Mouse (Mus musculus): ENCODE data around the gene Defa26. TPM values are rescaled to one million over a fixed set of nuclear protein-coding genes. Genes with fewer than 3 reads are reported as not detected.
"Not testable (repeated sequence)": the region's sequence is repeated elsewhere in the genome, so short reads cannot be mapped to it uniquely, and the experiment has no call there.

Gene Defa26
- polyA plus RNA-seq (2012; rRNA removed) = 5.5 and 27.3 TPM in 2 replicates

DNA sequence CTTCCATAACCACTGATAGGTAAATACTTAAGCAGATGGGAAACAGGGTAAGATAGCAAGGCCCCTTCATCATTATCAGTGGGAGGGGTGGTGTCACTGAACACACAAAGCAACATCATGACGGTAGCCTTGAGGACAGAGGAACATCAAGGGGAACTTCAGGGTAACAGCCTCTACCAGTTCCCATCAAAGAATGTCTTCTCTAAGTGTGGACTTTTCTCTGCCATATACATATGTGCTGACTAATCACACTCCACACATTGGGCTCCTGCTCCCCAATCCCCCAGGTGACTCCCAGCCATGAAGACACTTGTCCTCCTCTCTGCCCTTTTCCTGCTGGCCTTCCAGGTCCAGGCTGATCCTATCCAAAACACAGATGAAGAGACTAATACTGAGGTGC, at the start of gene Defa26:
Gene Defa26 (plus strand): TSS at position 301 of the 400 bp plus-strand sequence.
- H3K4me1 ChIP-seq (ENCODE audit: control insufficient read depth, insufficient read depth, insufficient read length, low read length); H3K4me3 ChIP-seq (ENCODE audit: low read depth, low read length); H3K27me3 ChIP-seq (ENCODE audit: control insufficient read depth, insufficient read depth, low read length); H3K27ac ChIP-seq (ENCODE audit: insufficient read depth, low read depth, low read length); H3K36me3 ChIP-seq (ENCODE audit: control insufficient read depth, insufficient read depth, low read length): not testable (repeated sequence)
- WGBS = 70% methylated on average over 1 of the region's 1 CpGs

DNA sequence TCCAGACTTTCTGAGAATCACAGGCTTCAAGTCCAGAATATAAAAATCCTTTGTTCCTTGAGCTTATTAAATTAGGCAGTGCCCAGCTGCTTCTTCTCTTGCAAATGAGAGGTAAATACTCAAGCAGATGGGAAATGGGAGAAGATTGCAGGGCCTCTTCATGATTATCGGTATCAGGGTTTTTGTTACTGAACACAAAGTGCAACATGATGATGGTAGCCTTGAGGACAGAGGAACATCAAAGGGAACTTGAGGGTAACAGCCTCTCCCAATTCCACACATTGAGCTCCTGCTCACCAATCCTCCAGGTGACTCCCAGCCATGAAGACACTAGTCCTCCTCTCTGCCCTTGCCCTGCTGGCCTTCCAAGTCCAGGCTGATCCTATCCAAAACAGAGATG, 35.3 kb upstream of the Defa26 start, which contains the start of gene Defa28:
Gene Defa28 (plus strand): TSS at position 301 of the 400 bp plus-strand sequence.
- not testable (repeated sequence) for H3K36me3 ChIP-seq (ENCODE audit: control insufficient read depth, insufficient read depth, low read length); H3K4me1 ChIP-seq (ENCODE audit: control insufficient read depth, insufficient read depth, insufficient read length, low read length); H3K4me3 ChIP-seq (ENCODE audit: low read depth, low read length); H3K27ac ChIP-seq (ENCODE audit: insufficient read depth, low read depth, low read length); H3K27me3 ChIP-seq (ENCODE audit: control insufficient read depth, insufficient read depth, low read length)
- WGBS = no CpG with 5 or more reads among the region's 1 CpGs

DNA sequence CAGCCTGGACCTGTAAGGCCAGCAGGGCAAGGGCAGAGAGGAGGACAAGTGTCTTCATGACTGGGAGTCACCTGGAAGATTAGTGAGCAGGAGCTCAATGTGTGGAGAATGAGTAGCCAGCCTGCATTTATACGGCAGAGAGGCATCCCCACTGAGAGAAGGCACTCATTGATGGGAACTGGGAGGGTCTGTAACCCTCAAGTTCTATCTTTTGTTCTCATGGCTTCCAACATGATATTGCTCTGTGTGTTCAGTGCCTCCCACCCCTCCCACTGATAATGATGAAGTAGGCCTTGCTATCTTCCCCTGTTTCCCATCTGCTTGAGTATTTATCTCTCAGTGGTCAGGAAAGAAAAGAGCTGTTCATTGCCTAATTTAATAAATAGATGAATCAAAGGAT, 23.6 kb upstream of the Defa26 start, which contains the start of gene Gm7861:
Gene Gm7861 (minus strand): TSS at position 101 of the 400 bp plus-strand sequence.
- WGBS = no CpG with 5 or more reads among the region's 1 CpGs
- not testable (repeated sequence) for H3K27me3 ChIP-seq (ENCODE audit: control insufficient read depth, insufficient read depth, low read length); H3K36me3 ChIP-seq (ENCODE audit: control insufficient read depth, insufficient read depth, low read length); H3K27ac ChIP-seq (ENCODE audit: insufficient read depth, low read depth, low read length); H3K4me3 ChIP-seq (ENCODE audit: low read depth, low read length); H3K4me1 ChIP-seq (ENCODE audit: control insufficient read depth, insufficient read depth, insufficient read length, low read length)

DNA sequence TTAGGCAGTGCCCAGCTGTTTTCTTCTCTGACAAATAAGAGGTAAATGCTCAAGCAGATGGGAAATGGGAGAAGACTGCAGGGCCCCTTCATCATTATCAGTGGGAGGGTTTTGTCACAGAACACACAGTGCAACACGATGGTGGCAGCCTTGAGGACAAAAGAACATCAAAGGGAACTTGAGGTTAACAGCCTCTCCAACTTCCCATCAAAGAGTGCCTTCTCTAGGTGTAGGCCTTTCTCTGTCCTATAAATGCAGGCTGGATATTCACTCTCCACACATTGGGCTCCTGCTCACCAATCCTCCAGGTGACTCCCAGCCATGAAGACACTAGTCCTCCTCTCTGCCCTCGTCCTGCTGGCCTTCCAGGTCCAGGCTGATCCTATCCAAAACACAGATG, 37.5 kb downstream of the Defa26 start, which contains the start of gene Defa17:
Gene Defa17 (plus strand): TSS at position 301 of the 400 bp plus-strand sequence.
- H3K27ac ChIP-seq (ENCODE audit: insufficient read depth, low read depth, low read length); H3K36me3 ChIP-seq (ENCODE audit: control insufficient read depth, insufficient read depth, low read length); H3K4me3 ChIP-seq (ENCODE audit: low read depth, low read length); H3K4me1 ChIP-seq (ENCODE audit: control insufficient read depth, insufficient read depth, insufficient read length, low read length); H3K27me3 ChIP-seq (ENCODE audit: control insufficient read depth, insufficient read depth, low read length): not testable (repeated sequence)
- WGBS = no CpG with 5 or more reads among the region's 2 CpGs

DNA sequence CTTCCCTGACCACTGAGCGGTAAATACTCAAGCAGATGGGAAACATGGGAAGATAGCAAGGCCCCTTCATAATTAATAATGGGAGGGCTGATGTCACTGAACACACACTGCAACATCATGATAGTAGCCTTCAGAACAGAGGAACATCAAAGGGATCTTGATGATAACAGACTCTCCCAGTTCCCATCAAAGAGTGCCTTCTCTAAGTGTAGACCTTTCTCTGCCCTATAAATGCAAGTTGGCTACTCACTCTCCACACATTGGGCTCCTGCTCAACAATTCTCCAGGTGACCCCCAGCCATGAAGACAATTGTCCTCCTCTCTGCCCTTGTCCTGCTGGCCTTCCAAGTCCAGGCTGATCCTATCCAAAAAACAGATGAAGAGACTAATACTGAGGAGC, 47.5 kb downstream of the Defa26 start, which contains the start of gene Defa34:
Gene Defa34 (plus strand): TSS at position 301 of the 400 bp plus-strand sequence.
- 90% methylated on average over 1 of the region's 1 CpGs for WGBS
- not testable (repeated sequence) for H3K27ac ChIP-seq (ENCODE audit: insufficient read depth, low read depth, low read length); H3K36me3 ChIP-seq (ENCODE audit: control insufficient read depth, insufficient read depth, low read length); H3K4me3 ChIP-seq (ENCODE audit: low read depth, low read length); H3K27me3 ChIP-seq (ENCODE audit: control insufficient read depth, insufficient read depth, low read length); H3K4me1 ChIP-seq (ENCODE audit: control insufficient read depth, insufficient read depth, insufficient read length, low read length)

Other genes with a start within 250 kb of the Defa26 start
- 20.9 and 2,576 TPM in 2 replicates for gene Defa2, start 239.7 kb upstream of the Defa26 start, polyA plus RNA-seq (2012; rRNA removed)
- gene Defa33, start 226.4 kb upstream of the Defa26 start, polyA plus RNA-seq (2012; rRNA removed) = 3.5 and 1,155 TPM in 2 replicates
- 129 and 1,309 TPM in 2 replicates for gene Defa36, start 190.8 kb upstream of the Defa26 start, polyA plus RNA-seq (2012; rRNA removed)
- not detected in 2 replicates for gene Gm7849, start 161.6 kb upstream of the Defa26 start, polyA plus RNA-seq (2012; rRNA removed)
- gene Defa20, start 108.9 kb upstream of the Defa26 start, polyA plus RNA-seq (2012; rRNA removed) = 24.9 and 3,720 TPM in 2 replicates
- gene Defa32, start 89.2 kb upstream of the Defa26 start, polyA plus RNA-seq (2012; rRNA removed) = 474 TPM in 1 of 2 replicates, not detected in the other
- not detected in 2 replicates for gene Defa37, start 52.8 kb upstream of the Defa26 start, polyA plus RNA-seq (2012; rRNA removed)
- gene Defa28, start 35.2 kb upstream of the Defa26 start, polyA plus RNA-seq (2012; rRNA removed) = not detected in 2 replicates
- gene Gm7861, start 23.7 kb upstream of the Defa26 start, polyA plus RNA-seq (2012; rRNA removed) = 186 and 2,595 TPM in 2 replicates
- 25.4 and 113 TPM in 2 replicates for gene Defa17, start 37.6 kb downstream of the Defa26 start, polyA plus RNA-seq (2012; rRNA removed)
- gene Defa34, start 47.6 kb downstream of the Defa26 start, polyA plus RNA-seq (2012; rRNA removed) = 3.2 TPM in 1 of 2 replicates, not detected in the other
- 271 and 1,244 TPM in 2 replicates for gene AY761184, start 85.5 kb downstream of the Defa26 start, polyA plus RNA-seq (2012; rRNA removed)
- 1,324 and 5,253 TPM in 2 replicates for gene Defa24, start 116.3 kb downstream of the Defa26 start, polyA plus RNA-seq (2012; rRNA removed)
- not detected in 2 replicates for gene Defb50, start 205.4 kb downstream of the Defa26 start, polyA plus RNA-seq (2012; rRNA removed)
- gene Defb2, start 221.7 kb downstream of the Defa26 start, polyA plus RNA-seq (2012; rRNA removed) = not detected in 2 replicates
- gene Defb10, start 240.7 kb downstream of the Defa26 start, polyA plus RNA-seq (2012; rRNA removed) = not detected in 2 replicates